Mouse (Mus musculus) retina, postnatal 1 day (tissue): ENCODE measurements at regions not wholly inside any gene's neighbourhood (a gene's known extent, or its start where the extent isn't known, plus 50 kb on each side); places are given as distances from the start of the nearest gene placed in this dataset.

Source experiments
- DNase-seq: peaks from one replicate; pipeline ENCODE4 v3.0.0-alpha.2; 2012

DNA sequence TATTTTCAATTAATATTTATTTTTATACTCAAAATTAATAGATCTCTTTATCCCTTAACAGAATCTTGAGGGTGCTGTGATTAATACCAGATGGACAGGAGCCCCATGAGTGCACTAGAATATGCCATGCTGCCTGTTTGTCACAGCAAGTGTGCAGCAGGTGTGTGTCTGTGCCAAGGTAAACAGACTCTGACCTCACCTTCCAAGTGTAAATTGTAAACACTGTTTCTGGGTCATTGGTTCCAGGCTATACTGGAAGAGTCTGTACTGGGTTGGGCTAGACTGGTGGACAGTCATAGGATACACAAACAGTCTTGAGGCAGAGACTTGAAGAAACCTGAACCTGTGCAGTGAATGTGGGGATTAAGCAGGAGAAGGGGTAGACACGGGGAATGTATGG, 422.2 kb downstream of the Gm21833 start:
- no peak for DNase-seq

DNA sequence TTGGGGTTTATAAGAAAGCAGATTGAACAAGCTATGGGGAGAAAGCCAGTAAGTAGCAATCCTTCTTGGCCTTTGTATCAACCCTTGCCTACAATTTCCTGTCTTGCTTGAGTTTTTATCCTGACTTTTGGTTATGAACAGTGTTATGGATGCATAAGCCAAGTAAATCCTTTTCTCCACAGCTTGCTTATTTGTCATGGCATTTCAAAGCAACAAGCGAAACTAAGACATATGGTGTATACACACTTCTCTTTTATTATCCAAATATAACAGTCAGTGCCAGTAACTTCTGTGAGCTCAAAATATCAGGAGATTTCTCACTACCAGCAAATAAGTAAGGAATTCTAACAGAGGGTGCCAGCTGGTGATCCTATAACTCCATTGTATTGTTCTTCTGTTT, 426.0 kb downstream of the Gm21833 start:
- no peak for DNase-seq

DNA sequence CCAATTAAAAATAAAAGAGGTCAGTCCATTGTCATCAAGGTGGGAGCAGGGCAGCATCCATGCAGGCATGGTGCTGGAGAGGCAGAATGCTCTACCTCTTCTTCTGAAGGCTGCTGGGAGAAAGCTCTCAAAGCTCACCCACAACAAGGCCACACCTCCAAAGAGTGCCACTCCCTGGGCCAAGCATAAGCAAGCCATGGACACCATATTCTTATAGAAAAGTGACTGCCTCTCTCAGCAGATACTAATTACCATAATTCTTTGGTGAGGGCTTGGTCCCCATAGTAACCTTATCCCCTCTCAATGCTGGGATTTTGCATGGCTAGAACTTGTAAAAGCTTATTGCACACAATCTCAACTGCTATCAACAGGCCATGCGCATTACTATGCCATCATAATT, 443.7 kb downstream of the Gm21833 start:
- no peak for DNase-seq

DNA sequence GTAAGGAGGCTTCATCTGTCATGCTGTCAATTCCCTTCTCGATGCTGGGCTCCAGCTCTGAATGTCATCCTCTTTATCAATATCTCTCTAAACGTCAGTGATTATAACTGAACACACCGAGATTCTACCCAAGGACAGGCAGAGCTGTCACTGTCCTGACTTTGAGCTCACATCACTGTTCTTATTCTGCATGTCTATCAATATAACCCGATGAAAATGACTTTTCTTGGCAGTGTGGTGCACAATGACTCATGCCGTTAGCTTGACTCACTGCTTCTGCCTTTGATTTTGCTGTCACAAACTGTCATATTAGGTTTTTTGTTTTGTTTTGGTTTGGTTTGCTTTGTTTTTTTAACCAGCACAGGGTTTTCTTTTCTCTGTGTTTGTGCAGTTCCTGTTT, 488.1 kb downstream of the Gm21833 start:
- peak; percentile 17 for DNase-seq

DNA sequence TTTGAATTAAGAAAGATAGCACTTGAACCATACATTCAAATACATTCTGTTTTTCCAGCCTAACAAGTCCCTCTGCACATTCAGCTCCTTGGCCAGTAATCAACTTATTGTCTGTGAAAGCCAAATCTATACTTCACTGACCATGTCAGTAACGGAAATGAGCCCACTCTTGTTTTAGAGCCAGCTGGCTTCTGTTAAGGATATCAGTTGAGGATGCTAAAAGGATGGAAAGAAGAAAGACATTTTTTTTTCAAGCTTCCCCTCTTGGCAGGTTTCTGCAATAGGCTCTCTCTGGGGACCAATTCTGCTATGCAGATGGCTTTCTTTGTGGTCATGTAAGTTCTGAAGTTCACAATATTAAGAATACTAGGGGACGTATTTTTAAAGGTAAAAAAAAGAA, 498.6 kb downstream of the Gm21833 start:
- no peak for DNase-seq

DNA sequence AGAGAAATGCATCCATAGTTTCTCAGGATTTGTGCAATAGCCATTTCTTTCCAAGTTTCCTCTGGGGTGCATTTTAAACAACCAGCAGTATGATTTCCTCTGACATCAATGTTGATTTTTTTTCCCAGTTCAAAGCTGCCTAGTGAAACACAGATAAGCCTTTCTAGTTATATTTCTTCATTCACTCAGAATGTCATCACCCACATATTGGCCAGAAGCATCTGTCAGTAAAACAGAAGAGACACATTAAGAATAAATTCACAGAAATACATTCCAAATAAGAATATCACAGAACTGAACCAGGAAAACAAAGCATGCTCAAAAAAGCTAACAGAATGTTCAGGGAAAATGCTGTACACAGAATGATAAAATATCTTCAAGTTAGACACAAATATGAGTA, 522.9 kb downstream of the Gm21833 start:
- no peak for DNase-seq

DNA sequence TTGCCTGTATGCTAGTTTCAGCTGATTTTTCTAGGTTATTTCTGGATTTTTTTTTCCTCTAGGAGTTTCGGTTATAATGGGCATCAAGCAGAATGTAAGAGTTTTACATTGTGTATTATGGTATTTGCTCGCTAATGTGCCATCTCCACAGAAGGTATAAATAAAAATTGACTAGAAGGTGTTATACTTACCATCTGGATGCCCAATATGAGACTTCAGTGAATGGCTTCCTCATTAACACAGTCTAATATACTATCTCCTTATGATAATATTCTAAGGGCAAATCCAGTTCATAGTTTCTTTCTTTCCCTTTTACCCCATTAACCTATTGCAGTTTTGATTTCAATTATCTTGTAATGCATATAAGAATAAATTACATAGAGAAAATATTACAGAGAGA, 566.4 kb downstream of the Gm21833 start:
- no peak for DNase-seq

DNA sequence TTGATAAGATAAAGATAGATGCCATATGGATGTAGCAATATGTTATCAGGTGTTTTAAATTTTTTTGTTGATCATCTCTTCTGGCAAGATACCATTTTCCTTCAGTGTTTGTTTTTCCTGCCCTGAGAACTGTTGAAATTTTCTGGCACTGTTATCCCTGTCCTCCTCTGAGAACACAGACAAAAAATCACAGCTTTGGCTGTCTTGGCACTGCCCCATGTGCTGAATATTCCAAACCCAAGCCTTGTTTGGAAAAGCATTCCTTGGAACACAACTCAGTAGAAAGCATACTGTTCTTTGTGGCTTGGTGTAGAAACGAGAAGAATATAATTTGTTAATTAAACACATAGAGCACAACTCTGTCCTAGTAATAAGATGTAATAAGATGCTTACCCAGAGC, 592.5 kb downstream of the Gm21833 start:
- DNase-seq, result no peak

DNA sequence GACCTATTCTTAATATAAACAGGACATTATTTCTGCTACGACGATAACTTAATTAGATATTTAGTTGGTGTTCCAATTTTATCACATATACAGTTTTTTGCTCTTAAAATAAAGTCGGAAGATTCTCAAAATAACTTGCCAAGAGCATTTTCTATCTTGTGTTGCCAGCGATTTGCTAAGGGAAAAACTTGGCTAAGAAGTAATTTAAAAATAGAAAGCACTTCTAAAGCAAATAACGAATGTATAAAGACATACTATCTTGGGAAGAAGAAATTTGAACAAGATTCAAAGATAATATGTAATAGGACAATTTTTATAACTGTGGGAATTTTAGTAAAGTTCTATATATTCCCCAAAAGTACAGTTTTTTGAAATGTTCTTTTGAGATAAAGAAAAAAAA, 594.9 kb downstream of the Gm21833 start:
- DNase-seq, result no peak
